Mouse (Mus musculus) layer of hippocampus, adult 2 months (tissue): ENCODE measurements around the gene Arhgap18. TPM values are rescaled to one million over a fixed set of nuclear protein-coding genes. Genes with fewer than 3 reads are reported as not detected.

Source experiments
- DNase-seq, 2 experiments: peaks; one replicate each; pipeline ENCODE4 v3.0.0; 2022; ENCODE audit warnings: low spot score in 2 of 2
- H3K27ac ChIP-seq: fragments of 200-600 bp; 2 replicates; pipeline ENCODE4 v1.8.1; 2022
- H3K4me3 ChIP-seq: fragments of 200-600 bp; 2 replicates; pipeline ENCODE4 v1.8.1; 2022; ENCODE audit warnings: mild to moderate bottlenecking
- CTCF ChIP-seq: fragments of 200-600 bp; conservative IDR thresholded peaks from 2 replicates; pipeline ENCODE4 v1.8.1; 2022; ENCODE audit warnings: antibody characterized with exemption, mild to moderate bottlenecking, moderate library complexity
- total RNA-seq, 2 experiments: library from RNA; stranded (reverse); gene quantifications; 2 replicates each; pipeline ENCODE4 v1.2.3; 2021

The Arhgap18 gene
- total RNA-seq, 2 experiments from 2014 or later: 4.7 to 4.8 TPM

DNA sequence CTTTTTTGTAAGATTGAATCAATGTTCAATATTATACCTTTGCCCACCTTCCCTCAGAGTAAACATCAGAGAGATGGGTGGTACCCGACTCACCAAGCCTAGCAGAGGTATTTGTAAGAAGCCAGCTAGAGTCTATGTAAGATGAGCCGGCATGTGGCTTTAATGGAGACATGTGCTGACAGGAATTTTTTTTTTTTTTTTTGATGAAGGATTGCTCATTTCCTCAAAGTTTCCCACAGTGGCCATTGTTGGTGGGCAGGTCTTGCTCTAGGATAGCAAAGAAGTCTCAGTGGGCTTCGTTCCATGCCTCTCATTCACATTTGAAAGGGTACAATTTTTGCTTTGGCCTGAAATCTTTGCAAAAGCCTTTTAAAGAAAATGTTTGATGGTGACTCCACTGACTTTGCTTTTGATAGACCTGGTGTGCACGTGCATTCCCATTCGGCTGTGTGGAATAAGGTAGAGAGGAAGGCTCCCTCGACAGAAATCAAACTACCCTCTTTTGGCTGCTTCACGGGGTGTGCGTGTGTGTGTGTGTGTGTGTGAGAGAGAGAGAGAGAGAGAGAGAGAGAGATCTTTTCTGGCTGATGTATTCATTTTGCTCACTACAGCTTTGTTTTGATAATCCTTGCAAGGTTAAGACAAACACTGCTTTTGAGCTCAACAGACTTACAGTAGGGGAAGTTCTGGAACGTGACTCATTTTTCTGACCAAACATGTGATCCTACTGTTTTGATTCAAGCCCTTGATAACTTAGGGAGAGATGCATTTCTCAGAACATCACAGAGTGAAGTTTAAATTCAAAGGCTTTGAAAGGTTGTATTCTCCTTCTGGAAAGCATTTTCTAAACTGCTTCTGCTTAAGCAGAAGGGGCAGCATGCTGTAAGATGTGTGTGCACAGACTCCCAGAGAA, 9.0 kb downstream of the Arhgap18 start:
- DNase-seq: no peak
- H3K27ac ChIP-seq: no peak overlapping the region
- no peak overlapping the region for H3K4me3 ChIP-seq
- no peak for TF ChIP-seq CTCF

DNA sequence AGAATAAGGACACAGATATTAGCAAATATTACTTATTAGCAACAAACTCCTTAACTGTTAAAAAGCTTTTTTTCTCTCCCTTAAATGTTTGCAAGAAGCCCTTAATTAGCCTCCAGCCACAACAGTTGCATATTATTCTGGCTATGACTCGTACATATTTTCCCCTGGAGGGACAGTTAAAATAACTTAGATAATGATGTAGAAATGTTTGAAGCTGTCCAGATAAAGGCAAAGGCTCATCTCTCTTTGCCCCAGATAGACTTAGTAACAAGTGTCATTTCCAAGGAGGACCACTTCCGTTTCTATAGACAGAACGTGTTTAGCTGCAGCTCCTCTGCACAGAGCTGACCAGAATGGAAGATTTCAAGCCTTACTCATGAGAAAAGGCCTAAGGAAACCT, 14.0 kb downstream of the Arhgap18 start:
- DNase-seq: no peak
- Histone ChIP-seq H3K27ac (no peak overlapping the region), H3K4me3 (no peak overlapping the region)
- no peak for TF ChIP-seq CTCF

DNA sequence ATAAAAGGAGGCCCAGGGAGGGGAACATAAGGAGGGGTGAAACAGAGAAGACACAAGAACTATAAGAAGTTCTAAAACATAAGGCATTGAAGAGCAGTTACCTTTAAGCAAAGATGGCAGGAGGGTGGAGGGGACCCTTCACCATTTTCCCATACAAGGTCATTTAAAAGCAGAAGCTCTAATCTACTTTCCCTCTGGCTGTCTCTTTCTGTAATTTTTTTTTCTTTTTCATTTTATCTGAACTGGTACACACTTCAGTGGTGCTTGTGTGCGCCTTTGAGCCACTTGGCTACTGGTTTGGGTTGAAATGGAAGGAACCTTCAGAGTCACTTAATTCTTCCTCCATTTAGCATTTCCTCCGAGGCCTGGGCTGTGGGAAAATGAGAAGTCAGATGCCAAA, 15.7 kb downstream of the Arhgap18 start:
- no peak overlapping the region for H3K27ac ChIP-seq
- TF ChIP-seq CTCF: no peak
- no peak for DNase-seq
- no peak overlapping the region for H3K4me3 ChIP-seq

- no peak for DNase-seq
- no peak overlapping the region for H3K4me3 ChIP-seq
- no peak for TF ChIP-seq CTCF
- H3K27ac ChIP-seq: no peak overlapping the region
Measured at GRCm38 (mm10) chr10:26770035-26770434, 16.8 kb downstream of the Arhgap18 start.

- H3K27ac ChIP-seq: peak overlapping the region; percentile 60
- TF ChIP-seq CTCF: no peak
- H3K4me3 ChIP-seq: peak overlapping the region; percentile 60
- DNase-seq: peak; percentile 47 to 59
Measured at GRCm38 (mm10) chr10:26771938-26772623, 18.9 kb downstream of the Arhgap18 start.

- Histone ChIP-seq H3K27ac (peak overlapping the region; percentile 60), H3K4me3 (peak overlapping the region; percentile 60)
- DNase-seq: peak; percentile 24 to 30
- TF ChIP-seq CTCF: no peak
Measured at GRCm38 (mm10) chr10:26772624-26773540, 19.7 kb downstream of the Arhgap18 start.

DNA sequence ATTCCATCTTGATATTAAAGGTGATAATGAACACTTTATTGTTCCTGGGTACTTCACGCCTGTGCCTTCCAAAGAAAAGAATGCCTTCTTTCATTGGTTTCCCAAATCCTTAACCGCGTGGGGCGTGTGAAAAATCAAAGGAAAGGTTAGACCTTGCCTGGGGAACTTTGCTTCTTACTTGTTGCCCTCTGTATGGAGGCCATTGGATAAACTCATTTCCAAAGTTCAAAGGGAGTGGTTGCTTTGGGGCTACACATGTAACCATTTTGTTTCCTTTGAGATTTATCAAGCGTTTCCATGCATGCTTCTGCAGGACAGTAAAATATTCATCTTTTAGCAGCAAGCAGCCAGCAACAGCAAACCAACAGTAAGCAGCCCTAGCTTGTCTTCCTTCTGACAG, 20.3 kb downstream of the Arhgap18 start:
- TF ChIP-seq CTCF: no peak
- Histone ChIP-seq H3K4me3 (peak overlapping the region; percentile 60), H3K27ac (no peak overlapping the region)
- DNase-seq: no peak

GRCm38 (mm10) chr10:26774266-26774665, 21.0 kb downstream of the Arhgap18 start:
- H3K27ac ChIP-seq: no peak overlapping the region
- H3K4me3 ChIP-seq: no peak overlapping the region
- no peak for DNase-seq
- TF ChIP-seq CTCF: no peak

GRCm38 (mm10) chr10:26776443-26776842, 23.2 kb downstream of the Arhgap18 start:
- no peak for TF ChIP-seq CTCF
- no peak overlapping the region for H3K4me3 ChIP-seq
- DNase-seq: no peak
- H3K27ac ChIP-seq: no peak overlapping the region

DNA sequence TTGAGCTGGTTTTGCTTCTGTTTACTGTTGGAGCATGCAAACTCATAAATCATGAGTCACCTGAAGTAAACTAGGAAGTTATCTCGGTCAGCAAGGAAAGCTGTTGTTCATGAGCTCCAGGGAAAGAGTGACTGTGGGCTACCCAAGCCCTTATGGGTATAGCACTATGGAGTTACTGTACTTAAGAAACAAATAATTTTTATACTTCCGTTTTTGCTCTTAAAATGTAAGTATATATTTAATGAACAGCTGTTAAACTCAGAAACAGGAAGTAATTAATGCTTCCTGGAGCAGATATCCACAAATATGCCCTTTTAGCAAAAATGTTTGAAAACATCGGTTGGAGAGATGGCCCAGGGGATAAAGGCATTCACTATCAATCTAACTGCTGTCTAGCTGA, 27.4 kb downstream of the Arhgap18 start:
- DNase-seq: no peak
- H3K27ac ChIP-seq: no peak overlapping the region
- no peak for TF ChIP-seq CTCF
- no peak overlapping the region for H3K4me3 ChIP-seq

- H3K27ac ChIP-seq: no peak overlapping the region
- H3K4me3 ChIP-seq: no peak overlapping the region
- no peak for TF ChIP-seq CTCF
- DNase-seq: no peak
Measured at GRCm38 (mm10) chr10:26789680-26790079, 36.5 kb downstream of the Arhgap18 start.

GRCm38 (mm10) chr10:26791810-26792209, 38.6 kb downstream of the Arhgap18 start:
- Histone ChIP-seq H3K4me3 (no peak overlapping the region), H3K27ac (no peak overlapping the region)
- no peak for TF ChIP-seq CTCF
- no peak for DNase-seq

- DNase-seq: no peak
- H3K27ac ChIP-seq: no peak overlapping the region
- no peak for TF ChIP-seq CTCF
Measured at GRCm38 (mm10) chr10:26793013-26793412, 39.8 kb downstream of the Arhgap18 start.

More at GRCm38 (mm10) chr10:26793013-26793412, 39.8 kb downstream of the Arhgap18 start:
- H3K4me3 ChIP-seq: no peak overlapping the region
